Mouse (Mus musculus): Measurements from ENCODE around the gene Cul5. TPM values are rescaled to one million over a fixed set of nuclear protein-coding genes. Genes with fewer than 3 reads are reported as not detected.
A peak's percentile ranks its signal among the peaks of the same experiment; 100 is the strongest.

Gene Cul5
- 43.3 and 57.4 TPM in 2 replicates for polyA plus RNA-seq (2014; fragmentation: Nextera tagmentation; extraction: Ambion mirVana)

GRCm38 (mm10) chr9:53669680-53670219 lies at the start of gene Cul5:
Gene Cul5 (minus strand): TSS chr9:53670014.
- H3K4me1 ChIP-seq (ENCODE audit: control insufficient read depth, insufficient read depth, low read length), result peaks cover 14% of the 10 kb centered on the region; the same call in 1 of the 2 replicates
- no peak within 1 kb of the TSS for H3K4me3 ChIP-seq (ENCODE audit: low read length)
- no peaks in the 10 kb centered on the region for H3K36me3 ChIP-seq (ENCODE audit: control insufficient read depth, insufficient read depth, low read length)
- no peak within 1 kb of the TSS for H3K4me2 ChIP-seq (replicated peaks; ENCODE audit: low read depth, low read length)
- H3K27me3 ChIP-seq (ENCODE audit: control insufficient read depth, insufficient read depth, low read length), result no peaks in the 10 kb centered on the region
- no peak for ATAC-seq (ENCODE audit: low FRiP score, low TSS enrichment)
- H3K27ac ChIP-seq (ENCODE audit: low read depth, low read length), result no peak within 1 kb of the TSS
- 55% methylated on average over 5 of the region's 5 CpGs for WGBS
- no peaks in the 10 kb centered on the region for H3K9me3 ChIP-seq (ENCODE audit: control insufficient read depth, low read length)
- H3K9ac ChIP-seq (ENCODE audit: low read depth, low read length), result no peak within 1 kb of the TSS

GRCm38 (mm10) chr9:53705992-53706696 lies 36.3 kb upstream of the Cul5 start, which contains the start of gene Rab39:
Gene Rab39 (minus strand): TSS chr9:53706232.
- no peaks in the 10 kb centered on the region for H3K9me3 ChIP-seq (ENCODE audit: control insufficient read depth, low read length)
- peaks cover 4% of the 10 kb centered on the region; the same call in 1 of the 2 replicates for H3K4me1 ChIP-seq (ENCODE audit: control insufficient read depth, insufficient read depth, low read length)
- peak; percentile 96 for ATAC-seq (ENCODE audit: low FRiP score, low TSS enrichment)
- H3K36me3 ChIP-seq (ENCODE audit: control insufficient read depth, insufficient read depth, low read length), result no peaks in the 10 kb centered on the region
- H3K27me3 ChIP-seq (ENCODE audit: control insufficient read depth, insufficient read depth, low read length), result peaks cover 4% of the 10 kb centered on the region
- H3K9ac ChIP-seq (ENCODE audit: low read depth, low read length), result 0 out of 2 replicates have a peak within 1 kb of the TSS, but pooled peaks have one; percentile 28
- peak within 1 kb of the TSS; percentile 88 for H3K4me2 ChIP-seq (replicated peaks; ENCODE audit: low read depth, low read length)
- no peak within 1 kb of the TSS for H3K27ac ChIP-seq (ENCODE audit: low read depth, low read length)
- under 1% methylated on average over 49 of the region's 49 CpGs for WGBS
- H3K4me3 ChIP-seq (ENCODE audit: low read length), result peak within 1 kb of the TSS; percentile 49

- H3K27ac ChIP-seq (ENCODE audit: low read depth, low read length), result no peak overlapping the region
- 0 out of 2 replicates have a peak overlapping the region, but pooled peaks have one; percentile 28 for H3K9ac ChIP-seq (ENCODE audit: low read depth, low read length)
- H3K4me2 ChIP-seq (replicated peaks; ENCODE audit: low read depth, low read length), result peak overlapping the region; percentile 88
- ATAC-seq (ENCODE audit: low FRiP score, low TSS enrichment), result peak; percentile 11; the same call in 1 of the 2 replicates
- H3K9me3 ChIP-seq (ENCODE audit: control insufficient read depth, low read length), result no peaks in the 10 kb centered on the region
- peaks cover 4% of the 10 kb centered on the region for H3K27me3 ChIP-seq (ENCODE audit: control insufficient read depth, insufficient read depth, low read length)
- H3K36me3 ChIP-seq (ENCODE audit: control insufficient read depth, insufficient read depth, low read length), result no peaks in the 10 kb centered on the region
- peaks cover 4% of the 10 kb centered on the region; the same call in 1 of the 2 replicates for H3K4me1 ChIP-seq (ENCODE audit: control insufficient read depth, insufficient read depth, low read length)
- WGBS, result under 1% methylated on average over 28 of the region's 28 CpGs
- H3K4me3 ChIP-seq (ENCODE audit: low read length), result peak overlapping the region; percentile 49
Measured at GRCm38 (mm10) chr9:53705491-53705991, 35.7 kb upstream of the Cul5 start.

- H3K27ac ChIP-seq (ENCODE audit: low read depth, low read length), result no peak overlapping the region
- no peak for ATAC-seq (ENCODE audit: low FRiP score, low TSS enrichment)
- WGBS, result 97% methylated on average over 1 of the region's 1 CpGs
Measured at GRCm38 (mm10) chr9:53702991-53703390, 33.2 kb upstream of the Cul5 start.

GRCm38 (mm10) chr9:53700496-53700895 lies 30.7 kb upstream of the Cul5 start:
- Histone ChIP-seq H3K4me3 (ENCODE audit: low read length) (no peak overlapping the region), H3K4me2 (replicated peaks; ENCODE audit: low read depth, low read length) (no peak overlapping the region), H3K9ac (ENCODE audit: low read depth, low read length) (no peak overlapping the region), H3K27ac (ENCODE audit: low read depth, low read length) (no peak overlapping the region), H3K27me3 (ENCODE audit: control insufficient read depth, insufficient read depth, low read length) (no peaks in the 10 kb centered on the region), H3K9me3 (ENCODE audit: control insufficient read depth, low read length) (no peaks in the 10 kb centered on the region), H3K36me3 (ENCODE audit: control insufficient read depth, insufficient read depth, low read length) (no peaks in the 10 kb centered on the region), H3K4me1 (ENCODE audit: control insufficient read depth, insufficient read depth, low read length) (peaks cover 4% of the 10 kb centered on the region; the same call in 1 of the 2 replicates)
- 63% methylated on average over 4 of the region's 4 CpGs for WGBS
- ATAC-seq (ENCODE audit: low FRiP score, low TSS enrichment), result no peak

More at GRCm38 (mm10) chr9:53702991-53703390, 33.2 kb upstream of the Cul5 start:
- H3K9me3 ChIP-seq (ENCODE audit: control insufficient read depth, low read length), result no peaks in the 10 kb centered on the region
- H3K4me2 ChIP-seq (replicated peaks; ENCODE audit: low read depth, low read length), result no peak overlapping the region
- no peaks in the 10 kb centered on the region for H3K36me3 ChIP-seq (ENCODE audit: control insufficient read depth, insufficient read depth, low read length)
- no peak overlapping the region for H3K4me3 ChIP-seq (ENCODE audit: low read length)
- peaks cover 4% of the 10 kb centered on the region; the same call in 1 of the 2 replicates for H3K4me1 ChIP-seq (ENCODE audit: control insufficient read depth, insufficient read depth, low read length)
- H3K27me3 ChIP-seq (ENCODE audit: control insufficient read depth, insufficient read depth, low read length), result peaks cover 4% of the 10 kb centered on the region
- H3K9ac ChIP-seq (ENCODE audit: low read depth, low read length), result no peak overlapping the region

GRCm38 (mm10) chr9:53695846-53696245 lies 26.0 kb upstream of the Cul5 start:
- no peak overlapping the region for H3K9ac ChIP-seq (ENCODE audit: low read depth, low read length)
- H3K9me3 ChIP-seq (ENCODE audit: control insufficient read depth, low read length), result no peaks in the 10 kb centered on the region
- no peaks in the 10 kb centered on the region for H3K27me3 ChIP-seq (ENCODE audit: control insufficient read depth, insufficient read depth, low read length)
- 88% methylated on average over 5 of the region's 5 CpGs for WGBS
- no peak overlapping the region for H3K4me2 ChIP-seq (replicated peaks; ENCODE audit: low read depth, low read length)
- no peak overlapping the region for H3K27ac ChIP-seq (ENCODE audit: low read depth, low read length)
- H3K4me1 ChIP-seq (ENCODE audit: control insufficient read depth, insufficient read depth, low read length), result no peaks in the 10 kb centered on the region
- no peak for ATAC-seq (ENCODE audit: low FRiP score, low TSS enrichment)
- H3K4me3 ChIP-seq (ENCODE audit: low read length), result no peak overlapping the region
- no peaks in the 10 kb centered on the region for H3K36me3 ChIP-seq (ENCODE audit: control insufficient read depth, insufficient read depth, low read length)

- Histone ChIP-seq H3K27me3 (ENCODE audit: control insufficient read depth, insufficient read depth, low read length) (no peaks in the 10 kb centered on the region), H3K9me3 (ENCODE audit: control insufficient read depth, low read length) (no peaks in the 10 kb centered on the region), H3K4me2 (replicated peaks; ENCODE audit: low read depth, low read length) (no peak overlapping the region), H3K36me3 (ENCODE audit: control insufficient read depth, insufficient read depth, low read length) (no peaks in the 10 kb centered on the region), H3K9ac (ENCODE audit: low read depth, low read length) (no peak overlapping the region), H3K4me1 (ENCODE audit: control insufficient read depth, insufficient read depth, low read length) (no peaks in the 10 kb centered on the region), H3K4me3 (ENCODE audit: low read length) (no peak overlapping the region), H3K27ac (ENCODE audit: low read depth, low read length) (no peak overlapping the region)
- 69% methylated on average over 1 of the region's 1 CpGs for WGBS
- ATAC-seq (ENCODE audit: low FRiP score, low TSS enrichment), result no peak
Measured at GRCm38 (mm10) chr9:53693718-53694117, 23.9 kb upstream of the Cul5 start.

- WGBS, result 39% methylated on average over 7 of the region's 7 CpGs
- Histone ChIP-seq H3K4me1 (ENCODE audit: control insufficient read depth, insufficient read depth, low read length) (no peaks in the 10 kb centered on the region), H3K36me3 (ENCODE audit: control insufficient read depth, insufficient read depth, low read length) (no peaks in the 10 kb centered on the region), H3K4me3 (ENCODE audit: low read length) (no peak overlapping the region), H3K9me3 (ENCODE audit: control insufficient read depth, low read length) (no peaks in the 10 kb centered on the region), H3K27me3 (ENCODE audit: control insufficient read depth, insufficient read depth, low read length) (no peaks in the 10 kb centered on the region), H3K9ac (ENCODE audit: low read depth, low read length) (no peak overlapping the region), H3K27ac (ENCODE audit: low read depth, low read length) (no peak overlapping the region), H3K4me2 (replicated peaks; ENCODE audit: low read depth, low read length) (no peak overlapping the region)
- no peak for ATAC-seq (ENCODE audit: low FRiP score, low TSS enrichment)
Measured at GRCm38 (mm10) chr9:53691745-53692670, 22.2 kb upstream of the Cul5 start.

Data from kidney, embryonic 14.5 days (tissue).